Mouse (Mus musculus): ENCODE measurements around the gene Spon2.

- no peak for TF ChIP-seq CTCF (conservative IDR thresholded peaks at IDR 0.05; ENCODE audit: low read length)
- TF ChIP-seq POU5F1 (IDR thresholded peaks at IDR 0.05; ENCODE audit: borderline replicate concordance, low read length): no peak
Observed at GRCm38 (mm10) chr5:33234391-33235031, 16.3 kb upstream of the Spon2 start.
